Mouse (Mus musculus): Measurements from ENCODE around the gene Lat2. TPM values are rescaled to one million over a fixed set of nuclear protein-coding genes. Genes with fewer than 3 reads are reported as not detected.

The Lat2 gene
- total RNA-seq, 2 experiments from 2014 or later: 2.8 to 4.5 TPM

Small RNAs within 50 kb of the gene (microRNA-seq; reads per million reads assigned to microRNA genes)
- gene Mir7228: 0 reads per million in 2 experiments

Other genes starting within 250 kb of the Lat2 start
- gene Gtf2ird1, start 158.3 kb downstream of the Lat2 start, total RNA-seq (2021): 10 to 100 TPM; 43.3 to 45.5 TPM
- 10 to 100 TPM; 14.6 to 16.0 TPM for gene Clip2, start 62.6 kb downstream of the Lat2 start, total RNA-seq (2021)
- gene Syna, start 54.9 kb downstream of the Lat2 start, total RNA-seq (2021): not detected
- 10 to 100 TPM; 37.6 to 39.8 TPM for gene Rfc2, start 33.7 kb downstream of the Lat2 start, total RNA-seq (2021)
- 100 to 1,000 TPM; 213 to 216 TPM for gene Eif4h, start 24.5 kb upstream of the Lat2 start, total RNA-seq (2021)
- gene Limk1, start 73.6 kb upstream of the Lat2 start, total RNA-seq (2021): 10 to 100 TPM; 10.0 to 11.4 TPM
- 100 to 1,000 TPM; 610 to 981 TPM for gene Eln, start 132.3 kb upstream of the Lat2 start, total RNA-seq (2021)

All from heart, postnatal 10 days (tissue).